Mouse (Mus musculus) CH12.LX (cell line): ENCODE data around the gene Nedd4. TPM values are rescaled to one million over a fixed set of nuclear protein-coding genes. Genes with fewer than 3 reads are reported as not detected.
A peak's percentile ranks its signal among the peaks of the same experiment; 100 is the strongest.

Experiments used
- DNase-seq: peaks from one replicate; pipeline ENCODE4 v3.0.0-alpha.2; 2013; ENCODE audit errors: extremely low read depth
- H3K27ac ChIP-seq: 2 replicates; pipeline ENCODE4 v1.5.1; 2012; ENCODE audit warnings: low read depth, mild to moderate bottlenecking, control low read depth, moderate library complexity; ENCODE audit not compliant: insufficient read depth
- H3K27me3 ChIP-seq: replicated peaks from 2 replicates; pipeline ENCODE3; 2012; ENCODE audit warnings: inconsistent platforms
- H3K36me3 ChIP-seq, 2 experiments: replicated peaks in 1 of 2; 2 replicates each; pipeline versions ENCODE3 to v1.6.1; 2012; ENCODE audit warnings: inconsistent platforms in 1 of 2, low read length in 1 of 2, mild to moderate bottlenecking in 1 of 2, mixed read lengths in 1 of 2, moderate library complexity in 1 of 2; ENCODE audit not compliant: control insufficient read depth in 1 of 2, insufficient read depth in 1 of 2
- H3K4me1 ChIP-seq, 2 experiments: 2 replicates each; pipeline ENCODE4 v1.6.1; 2012; ENCODE audit warnings: inconsistent platforms in 1 of 2, moderate library complexity in 1 of 2; ENCODE audit not compliant: insufficient read depth in 2 of 2, control insufficient read depth in 1 of 2
- H3K4me2 ChIP-seq: 2 replicates; pipeline ENCODE4 v1.6.1; 2012; ENCODE audit warnings: low read depth, mild to moderate bottlenecking, control low read depth; ENCODE audit not compliant: poor library complexity, insufficient read depth, severe bottlenecking
- H3K4me3 ChIP-seq, 3 experiments: fragments of 150-350 bp in 1 of 3; sonication (generic) in 1 of 3; replicated peaks in 1 of 3; 2 replicates each; pipeline versions ENCODE3 to v1.5.1; 2011 to 2012; ENCODE audit warnings: low read depth in 2 of 3, low read length in 2 of 3, mild to moderate bottlenecking in 2 of 3, moderate library complexity in 2 of 3, control low read depth in 1 of 3, improper control_type of control experiment in 1 of 3, inconsistent platforms in 1 of 3, mixed read lengths in 1 of 3; ENCODE audit not compliant: poor library complexity in 1 of 3
- H3K79me2 ChIP-seq: replicated peaks from 2 replicates; pipeline ENCODE4 v1.6.1; 2012; ENCODE audit warnings: mild to moderate bottlenecking, moderate library complexity; ENCODE audit not compliant: control insufficient read depth, poor library complexity, insufficient read depth, severe bottlenecking; ENCODE audit errors: extremely low read depth
- H3K9ac ChIP-seq: 2 replicates; pipeline ENCODE4 v1.6.1; 2012; ENCODE audit warnings: low read depth, mild to moderate bottlenecking, control low read depth, moderate library complexity; ENCODE audit not compliant: insufficient read depth
- H3K9me3 ChIP-seq: replicated peaks from 2 replicates; pipeline ENCODE3; 2012; ENCODE audit warnings: low read length, inconsistent platforms, mixed read lengths
- CTCF ChIP-seq, 2 experiments: IDR thresholded peaks in 1 of 2; conservative IDR thresholded peaks in 1 of 2; 2 replicates each; pipeline ENCODE4 v1.5.1; 2011 to 2012; ENCODE audit warnings: low read depth in 2 of 2, low read length in 2 of 2, improper control_type of control experiment in 1 of 2, inconsistent platforms in 1 of 2, mild to moderate bottlenecking in 1 of 2, moderate library complexity in 1 of 2
- ETS1 ChIP-seq: conservative IDR thresholded peaks from 2 replicates; pipeline ENCODE4 v1.6.1; 2012; ENCODE audit warnings: low read depth, mild to moderate bottlenecking, inconsistent platforms, low read length, improper control_type of control experiment, moderate library complexity
- HCFC1 ChIP-seq: IDR thresholded peaks from 2 replicates; pipeline ENCODE4 v1.6.1; 2012; ENCODE audit warnings: low read depth, mild to moderate bottlenecking, inconsistent platforms, low read length, improper control_type of control experiment
- MXI1 ChIP-seq: IDR thresholded peaks from 2 replicates; pipeline ENCODE4 v1.6.1; 2011; ENCODE audit warnings: mild to moderate bottlenecking, low read depth, low read length, improper control_type of control experiment
- NRF1 ChIP-seq: IDR thresholded peaks from 2 replicates; pipeline ENCODE4 v1.6.1; 2014; ENCODE audit warnings: low read depth, mild to moderate bottlenecking, inconsistent platforms, low read length, improper control_type of control experiment, moderate library complexity
- SIN3A ChIP-seq: IDR thresholded peaks from 2 replicates; pipeline ENCODE4 v1.6.1; 2012; ENCODE audit warnings: low read length, improper control_type of control experiment, inconsistent platforms
- SMC3 ChIP-seq: IDR thresholded peaks from 2 replicates; pipeline ENCODE4 v1.6.1; 2011; ENCODE audit warnings: low read depth, low read length, improper control_type of control experiment
- TBP ChIP-seq: conservative IDR thresholded peaks from 2 replicates; pipeline ENCODE4 v1.6.1; 2011; ENCODE audit warnings: low read depth, low read length, improper control_type of control experiment
- TCF12 ChIP-seq: IDR thresholded peaks from 2 replicates; pipeline ENCODE4 v1.6.1; 2014; ENCODE audit warnings: low read depth, mild to moderate bottlenecking, inconsistent platforms, low read length, improper control_type of control experiment
- USF1 ChIP-seq: IDR thresholded peaks from 2 replicates; pipeline ENCODE4 v1.6.1; 2014; ENCODE audit warnings: low read depth, mild to moderate bottlenecking, inconsistent platforms, low read length, improper control_type of control experiment
- ZNF384 ChIP-seq: IDR thresholded peaks from 2 replicates; pipeline ENCODE4 v1.6.1; 2012; ENCODE audit warnings: low read depth, low read length, improper control_type of control experiment, inconsistent platforms
- dilution Hi-C: fragments of 300-500 bp; cut with MboI; formaldehyde crosslinking; loops from 2 replicates; pipeline ENCODE4 v1.14.3; 2020; ENCODE audit warnings: low sequenced_read_pairs; ENCODE audit not compliant: extremely low pct_unique_long_range_greater_than_20kb, extremely low pct_ligation_motif_present
- in situ Hi-C: fragments of 300-500 bp; cut with MboI; formaldehyde crosslinking; loops from 3 replicates; pipeline ENCODE4 v1.14.3; 2019; ENCODE audit warnings: low sequenced_read_pairs, low pct_ligation_motif_present, low pct_unique_long_range_greater_than_20kb, mixed read lengths
- polyA plus RNA-seq: library from polyadenylated mRNA; unstranded; fragments of >175 nt; gene quantifications from 2 replicates; pipeline ENCODE4 v1.2.1, GENCODE M21; 2012; ENCODE audit warnings: low read depth; ENCODE audit not compliant: insufficient read length
- total RNA-seq, 2 experiments: library from RNA; depleted of rRNA; stranded (reverse); fragments of 300-350 nt in 1 of 2; fragments of >200 nt in 1 of 2; gene quantifications; 2 replicates each; pipeline ENCODE4 v1.2.3; 2012 to 2014

The Nedd4 gene
- total and polyA plus RNA-seq, 3 experiments = 56.9 to 211 (median 206) TPM

DNA sequence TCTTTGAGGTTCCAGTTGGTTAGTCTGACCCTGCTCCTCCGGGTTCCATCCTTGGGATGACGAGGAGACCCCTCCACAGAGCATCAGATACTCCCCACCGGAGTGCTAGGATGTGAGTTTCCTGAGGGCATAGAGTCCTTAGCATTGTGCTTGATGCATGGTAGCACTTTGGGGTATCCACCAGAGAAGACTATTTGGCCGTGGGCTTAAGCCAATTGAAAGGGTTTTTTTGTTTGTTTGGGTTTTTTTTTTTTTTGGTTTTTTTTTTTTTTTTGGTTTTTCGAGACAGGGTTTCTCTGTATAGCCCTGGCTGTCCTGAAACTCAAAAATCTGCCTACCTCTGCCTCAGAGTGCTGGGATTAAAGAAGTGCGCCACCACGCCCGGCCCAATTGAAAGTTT is 24.9 kb upstream of the Nedd4 start:
- dilution Hi-C loops = no loop called here
- no peak overlapping the region for H3K27ac ChIP-seq
- H3K9ac ChIP-seq = no peak overlapping the region
- peaks cover 7 to 38% of the 10 kb centered on the region in 2 experiments for H3K4me1 ChIP-seq
- no peaks in the 10 kb centered on the region for H3K79me2 ChIP-seq
- no peak overlapping the region for H3K4me2 ChIP-seq
- no peak for DNase-seq
- TF ChIP-seq ETS1 (no peak), ZNF384 (0 out of 2 replicates have a peak, but pooled peaks have one; percentile 28), TBP (no peak), SMC3 (no peak)
- in situ Hi-C loops = loop anchor here (5.0 kb wide), 1 partner anchor 35 kb away; no protein-coding TSS in a partner anchor
- no peak overlapping the region for H3K4me3 ChIP-seq
- H3K9me3 ChIP-seq = no peaks in the 10 kb centered on the region
- no peaks in the 10 kb centered on the region for H3K36me3 ChIP-seq
- no peaks in the 10 kb centered on the region for H3K27me3 ChIP-seq

DNA sequence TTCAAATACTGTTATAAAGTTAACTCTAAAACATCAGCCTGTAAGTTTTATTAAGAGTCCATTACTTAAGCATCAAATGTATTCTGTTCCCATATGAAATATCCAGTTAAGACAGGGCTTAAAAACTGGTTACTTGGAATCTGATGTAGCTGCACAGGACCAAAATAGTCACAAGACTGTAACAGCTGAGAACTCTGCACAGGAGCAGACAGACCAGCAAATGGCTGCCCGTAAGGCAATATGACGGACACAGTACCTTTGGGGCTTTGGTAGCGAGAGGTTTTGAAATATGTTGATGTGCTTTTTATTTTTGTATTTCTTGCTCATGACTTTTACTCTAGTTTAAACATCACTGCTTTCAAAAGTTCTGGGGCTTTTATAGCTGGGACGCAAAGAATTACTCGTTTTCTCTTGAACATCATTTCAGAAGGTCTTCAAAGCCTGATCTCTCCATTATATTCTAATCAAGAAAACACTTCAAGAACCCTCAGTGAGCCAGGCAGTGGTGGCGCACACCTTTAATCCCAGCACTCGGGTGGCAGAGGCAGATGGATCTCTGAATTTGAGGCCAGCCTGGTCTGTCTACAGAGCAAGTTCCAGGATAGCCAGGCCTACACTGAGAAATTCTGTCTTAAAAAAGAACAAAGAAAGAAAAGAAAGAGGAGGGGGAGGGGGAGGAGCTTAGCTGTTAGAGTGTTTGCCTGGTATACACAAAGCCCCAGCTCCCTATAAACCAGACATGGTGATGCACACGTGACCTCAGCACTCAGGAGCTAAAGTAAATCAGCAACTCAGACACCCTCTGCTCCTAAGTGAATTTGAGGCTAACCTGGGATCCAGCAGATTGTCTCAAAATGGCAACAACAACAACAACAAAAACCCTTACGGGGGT is 22.9 kb upstream of the Nedd4 start:
- Histone ChIP-seq H3K4me2 (peak overlapping the region; percentile 19), H3K36me3 (no peaks in the 10 kb centered on the region), H3K4me1 (peaks cover 7 to 31% of the 10 kb centered on the region in 2 experiments), H3K27ac (no peak overlapping the region), H3K79me2 (no peaks in the 10 kb centered on the region), H3K9me3 (no peaks in the 10 kb centered on the region), H3K9ac (peak overlapping the region; percentile 27; the same call in 1 of the 2 replicates), H3K4me3 (peak overlapping the region; percentile 7 to 49 (median 37)), H3K27me3 (no peaks in the 10 kb centered on the region)
- TF ChIP-seq CTCF (conservative IDR thresholded peaks at IDR 0.05 in 1 of 2, IDR thresholded peaks at IDR 0.05 in 1 of 2; ENCODE audit: low read depth in 2 of 2, low read length in 2 of 2) (no peak), TCF12 (no peak), NRF1 (no peak), SIN3A (0 out of 2 replicates have a peak, but pooled peaks have one; percentile 36), HCFC1 (no peak), USF1 (peak; percentile 55), MXI1 (no peak)
- DNase-seq = no peak
- in situ Hi-C loops (loop anchor here (5.0 kb wide), 1 partner anchor 33 kb away; no protein-coding TSS in a partner anchor), dilution Hi-C loops (no loop called here)
